19 mouse cellular contexts compared by ENCODE assay signal in genomic region chr12:36326101-36326521, GRCm38 (mm10). TPM values are rescaled to one million over a fixed set of nuclear protein-coding genes. Genes with fewer than 3 reads are reported as not detected.
DNase-seq lines count a peak whose midpoint lies in the region; ATAC-seq and TF ChIP-seq lines count a peak whose summit lies in the region.
"Had no signal": no experiment of that assay in that cellular context is flagged by ENCODE, and none has a peak within 500 bp of the region (broad histone marks: within the 10 kb centered on the region; RNA-seq: fewer than 3 reads in every experiment).

No protein-coding gene starts in this region.

- no peak overlapping the region for H3K4me3 ChIP-seq in spleen, adult 2 months (ENCODE audit: extremely low read depth, insufficient read depth, insufficient read length)
- H3K4me3 ChIP-seq in bone marrow, adult 2 months (replicated peaks; ENCODE audit: control insufficient read depth, low read depth, low read length), result no peak overlapping the region
- no peak overlapping the region for H3K4me3 ChIP-seq in kidney, adult 2 months (ENCODE audit: insufficient read depth, low read depth, low read length)
- H3K4me3 ChIP-seq: embryonic facial prominence, embryonic 12.5 days; heart, embryonic 12.5 days; hindbrain, embryonic 10.5 days had no signal

- peak; percentile 60 for ATAC-seq in megakaryocyte progenitor cell, adult 5-6 weeks (replicated peaks; ENCODE audit: poor library complexity)
- ATAC-seq: forebrain, embryonic 16.5 days had no signal

- H3K4me1 ChIP-seq in spleen, adult 2 months (ENCODE audit: control insufficient read depth, insufficient read depth, insufficient read length), result peaks cover 10% of the 10 kb centered on the region; the same call in 1 of the 2 replicates
- H3K4me1 ChIP-seq in bone marrow, adult 2 months (ENCODE audit: control insufficient read depth, insufficient read depth, low read length), result no peaks in the 10 kb centered on the region; the same call in 1 of the 2 replicates
- no peaks in the 10 kb centered on the region for H3K4me1 ChIP-seq in kidney, adult 2 months (ENCODE audit: control insufficient read depth, insufficient read depth, low read length)
- H3K4me1 ChIP-seq: embryonic facial prominence, embryonic 12.5 days; heart, embryonic 12.5 days; hindbrain, embryonic 10.5 days had no signal

- peak in 1 of 2 experiments; percentile 12 for DNase-seq in spleen, adult 2 months (ENCODE audit: low read depth in 1 of 2, low spot score in 2 of 2)
- no peak for DNase-seq in spleen, adult 18-20 months
- no peak for DNase-seq in lung, postnatal 36 days
- DNase-seq in right cerebral cortex, postnatal 25 days, result no peak
- DNase-seq in kidney, adult 2 months, result no peak
- DNase-seq: adrenal gland, adult 8-10 months; adrenal gland, postnatal 36 days; cerebellum, adult 11 months; cerebellum, adult 8-10 months; cerebellum, postnatal 14 days; gastrocnemius, postnatal 14 days had no signal

- TF ChIP-seq POLR2A in spleen, adult 2 months (IDR thresholded peaks at IDR 0.05; ENCODE audit: low read depth, low read length), result peak; percentile 1; the same call in 1 of the 2 replicates
- TF ChIP-seq POLR2A in bone marrow, adult 2 months (IDR thresholded peaks at IDR 0.05; ENCODE audit: borderline replicate concordance, control insufficient read depth, low read depth, low read length), result no peak
- no peak for TF ChIP-seq POLR2A in kidney, adult 2 months (IDR thresholded peaks at IDR 0.05; ENCODE audit: low read depth, low read length)

- no peak for TF ChIP-seq CTCF in spleen, adult 2 months (IDR thresholded peaks at IDR 0.05; ENCODE audit: extremely low read depth, insufficient read depth, insufficient read length, insufficient replicate concordance)
- TF ChIP-seq CTCF in bone marrow, adult 2 months (IDR thresholded peaks at IDR 0.05; ENCODE audit: control insufficient read depth, insufficient read depth, low read length), result no peak
- no peak for TF ChIP-seq CTCF in kidney, adult 2 months (conservative IDR thresholded peaks at IDR 0.05; ENCODE audit: insufficient read depth, insufficient read length, low read depth, low read length)

- no peaks in the 10 kb centered on the region for H3K27me3 ChIP-seq in spleen, adult 2 months (ENCODE audit: control insufficient read depth, insufficient read depth, low read length)
- no peaks in the 10 kb centered on the region for H3K27me3 ChIP-seq in kidney, adult 2 months (replicated peaks; ENCODE audit: control insufficient read depth, insufficient read depth, low read length)
- H3K27me3 ChIP-seq: embryonic facial prominence, embryonic 12.5 days; heart, embryonic 12.5 days had no signal

- 40% methylated on average over 4 of the region's 4 CpGs for WGBS in spleen, adult 2 months
- WGBS in bone marrow, adult 2 months, result 53% methylated on average over 4 of the region's 4 CpGs
- WGBS in kidney, adult 2 months, result 82% methylated on average over 4 of the region's 4 CpGs

- H3K36me3 ChIP-seq in spleen, adult 2 months (ENCODE audit: control insufficient read depth, insufficient read depth, low read length), result no peaks in the 10 kb centered on the region
- H3K36me3 ChIP-seq in kidney, adult 2 months (ENCODE audit: control insufficient read depth, insufficient read depth, low read length), result no peaks in the 10 kb centered on the region
- H3K36me3 ChIP-seq: embryonic facial prominence, embryonic 12.5 days; G1E; heart, embryonic 12.5 days; hindbrain, embryonic 10.5 days had no signal

- H3K27ac ChIP-seq in spleen, adult 2 months (ENCODE audit: insufficient read depth, low read length), result peak overlapping the region; percentile 90
- peak overlapping the region; percentile 80; the same call in 1 of the 2 replicates for H3K27ac ChIP-seq in bone marrow, adult 2 months (ENCODE audit: control insufficient read depth, insufficient read depth, low read depth, low read length, poor library complexity)
- H3K27ac ChIP-seq in kidney, adult 2 months (ENCODE audit: insufficient read depth, low read depth, low read length), result no peak overlapping the region
- H3K27ac ChIP-seq: embryonic facial prominence, embryonic 12.5 days; hindbrain, embryonic 10.5 days; hindbrain, embryonic 14.5 days had no signal

RNA-seq across cellular contexts. Expression of gene Sostdc1, which starts 12.2 kb away (rescaled TPM):
- polyA plus RNA-seq in spleen, adult 2 months (2012; rRNA removed), result 1.1 and 1.3 TPM in 2 replicates
- not detected in 2 replicates for polyA plus RNA-seq in bone marrow, adult 2 months (2011; ENCODE audit: insufficient read depth, insufficient read length, low replicate concordance, missing spikeins)
- not detected in 2 replicates for total RNA-seq in megakaryocyte progenitor cell, adult 5-6 weeks (2015)
- total RNA-seq in megakaryocyte progenitor cell, adult 5-6 weeks (2017), result not detected in 2 replicates
- 63.5 and 64.7 TPM in 2 replicates for polyA plus RNA-seq in kidney, adult 2 months (2012; rRNA removed)
- total RNA-seq: G1E had no signal
- polyA plus RNA-seq: G1E had no signal

RNA-seq across cellular contexts. Expression of gene Ispd, which starts 55.1 kb away (rescaled TPM):
- polyA plus RNA-seq in spleen, adult 2 months (2012; rRNA removed), result 0.54 and 0.60 TPM in 2 replicates
- 0.75 and 1.4 TPM in 2 replicates for polyA plus RNA-seq in bone marrow, adult 2 months (2011; ENCODE audit: insufficient read depth, insufficient read length, low replicate concordance, missing spikeins)
- 3.2 TPM in 2 replicates for total RNA-seq in megakaryocyte progenitor cell, adult 5-6 weeks (2015)
- 3.2 and 5.8 TPM in 2 replicates for total RNA-seq in megakaryocyte progenitor cell, adult 5-6 weeks (2017)
- polyA plus RNA-seq in kidney, adult 2 months (2012; rRNA removed), result 1.9 and 2.5 TPM in 2 replicates

RNA-seq across cellular contexts. Expression of gene D630036H23Rik, which starts 55.9 kb away (rescaled TPM):
- 0.32 and 0.69 TPM in 2 replicates for polyA plus RNA-seq in spleen, adult 2 months (2012; rRNA removed)
- not detected in 2 replicates for polyA plus RNA-seq in bone marrow, adult 2 months (2011; ENCODE audit: insufficient read depth, insufficient read length, low replicate concordance, missing spikeins)
- total RNA-seq in megakaryocyte progenitor cell, adult 5-6 weeks (2015), result not detected in 2 replicates
- total RNA-seq in megakaryocyte progenitor cell, adult 5-6 weeks (2017), result 0.33 TPM in 1 of 2 replicates, not detected in the other
- polyA plus RNA-seq in kidney, adult 2 months (2012; rRNA removed), result 3.3 and 3.8 TPM in 2 replicates

Comparison
In these comparisons a context has a peak if more than half of its experiments do, and no peak if none do; other contexts are left out.
1. RNA of gene Sostdc1, which starts 12.2 kb away (polyA plus RNA-seq): 63.5 to 64.7 TPM in kidney, adult 2 months; 1.1 to 1.3 TPM in spleen, adult 2 months and not detected in bone marrow, adult 2 months; every median in the first group is over 10 times any median in the second.